Mouse (Mus musculus) embryonic facial prominence, embryonic 13.5 days (tissue): Measurements from ENCODE around the gene Psme2b. TPM values are rescaled to one million over a fixed set of nuclear protein-coding genes. Genes with fewer than 3 reads are reported as not detected.
"Not testable (repeated sequence)": the region's sequence is repeated elsewhere in the genome, so short reads cannot be mapped to it uniquely, and the experiment has no call there.

Experiments used
- ATAC-seq: fragments of 200-750 bp; cut with Nextera tagmentation; 2 replicates; pipeline ENCODE4 v1.8.0; 2017; ENCODE audit warnings: low read depth; ENCODE audit not compliant: insufficient number of reproducible peaks, insufficient read depth, low FRiP score, low TSS enrichment
- H3K27ac ChIP-seq: fragments of 300-500 bp; sonication (generic); 2 replicates; pipeline ENCODE4 v1.5.1; 2015; ENCODE audit warnings: moderate library complexity, mild to moderate bottlenecking, inconsistent platforms
- H3K27me3 ChIP-seq: fragments of 300-500 bp; sonication (generic); 2 replicates; pipeline ENCODE4 v1.6.1; 2015; ENCODE audit warnings: mild to moderate bottlenecking, inconsistent platforms
- H3K36me3 ChIP-seq: fragments of 300-500 bp; sonication (generic); 2 replicates; pipeline ENCODE4 v1.6.1; 2015; ENCODE audit warnings: mild to moderate bottlenecking, inconsistent platforms
- H3K4me1 ChIP-seq: fragments of 300-500 bp; sonication (generic); 2 replicates; pipeline ENCODE4 v1.6.1; 2015; ENCODE audit warnings: inconsistent platforms
- H3K4me2 ChIP-seq: fragments of 300-500 bp; sonication (generic); 2 replicates; pipeline ENCODE4 v1.6.1; 2015; ENCODE audit warnings: moderate library complexity, mild to moderate bottlenecking, inconsistent platforms
- H3K4me3 ChIP-seq: fragments of 300-500 bp; sonication (generic); 2 replicates; pipeline ENCODE4 v1.5.1; 2015; ENCODE audit warnings: mild to moderate bottlenecking, inconsistent platforms
- H3K9ac ChIP-seq: fragments of 300-500 bp; sonication (generic); 2 replicates; pipeline ENCODE4 v1.6.1; 2015; ENCODE audit warnings: mild to moderate bottlenecking, inconsistent platforms
- H3K9me3 ChIP-seq: fragments of 300-500 bp; sonication (generic); 2 replicates; pipeline ENCODE4 v1.6.1; 2016; ENCODE audit warnings: inconsistent platforms
- WGBS: fragments of 180-500 bp; shearing (Covaris S2); methylation state at CpG from one replicate; pipeline ENCODE4 v1.1.7; 2015; ENCODE audit warnings: mixed read lengths; 5-methylcytosine and 5-hydroxymethylcytosine counted together
- polyA plus RNA-seq: library from polyadenylated mRNA; unstranded; fragments of >200 nt; fragmentation: Nextera tagmentation; extraction: Ambion mirVana; gene quantifications from 2 replicates; pipeline ENCODE4 v1.2.1, GENCODE M21; 2015

Gene Psme2b
- polyA plus RNA-seq = 2.1 and 9.1 TPM in 2 replicates

DNA sequence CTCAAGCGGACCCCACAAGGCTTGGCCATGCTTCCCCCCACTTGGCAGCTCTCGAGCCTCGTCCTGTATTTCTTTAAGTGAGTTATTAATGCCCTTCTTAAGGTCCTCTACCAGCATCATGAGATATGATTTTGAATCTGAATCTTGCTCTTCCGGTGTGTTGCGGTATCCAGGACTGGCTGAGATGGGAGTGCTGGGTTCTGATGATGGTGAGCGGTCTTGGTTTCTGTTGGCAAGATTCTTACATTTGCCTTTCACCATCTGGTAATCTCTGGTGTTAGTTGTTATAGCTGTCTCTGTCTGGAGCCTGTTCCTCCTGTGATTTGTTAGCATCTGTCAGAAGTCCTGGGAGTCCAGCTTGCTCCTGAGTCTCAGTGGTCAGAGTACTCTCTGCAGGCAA lies at the start of gene Psme2b:
TSS of gene Psme2b (minus strand) at position 101 of the 400 bp plus-strand sequence.
- H3K36me3 ChIP-seq, H3K4me3 ChIP-seq, H3K9me3 ChIP-seq, H3K4me1 ChIP-seq, H3K27me3 ChIP-seq, H3K9ac ChIP-seq, ATAC-seq, H3K4me2 ChIP-seq, H3K27ac ChIP-seq: not testable (repeated sequence)
- 86% methylated on average over 6 of the region's 6 CpGs for WGBS

DNA sequence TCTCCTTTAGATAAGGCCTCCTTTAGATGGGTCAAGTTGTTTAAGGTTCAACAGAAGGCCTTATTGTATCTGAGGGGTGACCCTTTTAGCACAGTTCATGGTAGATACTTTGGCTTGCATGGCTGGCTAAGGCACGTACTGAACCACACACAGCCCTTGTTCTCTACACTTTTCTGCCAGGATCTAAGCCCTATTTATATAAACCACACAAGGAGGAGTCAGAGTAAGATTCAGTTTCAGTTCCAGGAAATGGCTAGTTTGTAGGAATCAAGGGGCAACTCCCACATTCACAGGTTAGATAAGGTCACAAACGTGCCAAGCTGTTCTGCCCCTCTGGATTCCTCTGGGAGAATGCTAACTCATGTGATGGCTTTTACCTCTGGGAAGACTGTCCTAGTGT lies 48.0 kb upstream of the Psme2b start, which contains the start of gene Tgtp1:
TSS of gene Tgtp1 (minus strand) at position 155 of the 400 bp plus-strand sequence.
- not testable (repeated sequence) for H3K4me1 ChIP-seq, H3K9me3 ChIP-seq, H3K9ac ChIP-seq, H3K4me2 ChIP-seq, H3K36me3 ChIP-seq, H3K4me3 ChIP-seq, H3K27me3 ChIP-seq, ATAC-seq
- H3K27ac ChIP-seq = 0 out of 2 replicates have a peak within 1 kb of the TSS, but pooled peaks have one; percentile 16
- 22% methylated on average over 2 of the region's 2 CpGs for WGBS

DNA sequence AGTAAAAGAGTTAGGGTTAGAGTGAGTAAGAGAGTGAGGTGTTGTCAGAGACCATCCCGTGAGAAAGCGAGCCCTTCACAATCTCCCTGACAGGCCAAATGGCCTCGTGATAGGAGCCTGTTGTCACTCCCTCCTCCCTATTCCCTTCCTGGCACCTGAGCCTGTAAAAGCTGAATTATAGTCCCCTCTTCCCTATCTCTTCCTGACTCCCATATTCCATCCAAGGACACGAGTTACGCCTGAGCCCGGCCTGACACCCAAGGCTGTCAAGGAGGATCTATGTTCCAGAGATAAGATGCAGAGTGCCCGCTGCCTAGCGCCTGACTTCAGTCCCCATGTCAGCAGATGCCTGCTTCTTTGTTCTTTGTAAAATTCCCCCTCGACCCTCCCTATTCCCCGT lies 47.3 kb upstream of the Psme2b start:
- not testable (repeated sequence) for H3K27me3 ChIP-seq, H3K9ac ChIP-seq, ATAC-seq, H3K27ac ChIP-seq, H3K9me3 ChIP-seq, H3K36me3 ChIP-seq, H3K4me1 ChIP-seq, H3K4me2 ChIP-seq, H3K4me3 ChIP-seq
- 67% methylated on average over 10 of the region's 10 CpGs for WGBS

DNA sequence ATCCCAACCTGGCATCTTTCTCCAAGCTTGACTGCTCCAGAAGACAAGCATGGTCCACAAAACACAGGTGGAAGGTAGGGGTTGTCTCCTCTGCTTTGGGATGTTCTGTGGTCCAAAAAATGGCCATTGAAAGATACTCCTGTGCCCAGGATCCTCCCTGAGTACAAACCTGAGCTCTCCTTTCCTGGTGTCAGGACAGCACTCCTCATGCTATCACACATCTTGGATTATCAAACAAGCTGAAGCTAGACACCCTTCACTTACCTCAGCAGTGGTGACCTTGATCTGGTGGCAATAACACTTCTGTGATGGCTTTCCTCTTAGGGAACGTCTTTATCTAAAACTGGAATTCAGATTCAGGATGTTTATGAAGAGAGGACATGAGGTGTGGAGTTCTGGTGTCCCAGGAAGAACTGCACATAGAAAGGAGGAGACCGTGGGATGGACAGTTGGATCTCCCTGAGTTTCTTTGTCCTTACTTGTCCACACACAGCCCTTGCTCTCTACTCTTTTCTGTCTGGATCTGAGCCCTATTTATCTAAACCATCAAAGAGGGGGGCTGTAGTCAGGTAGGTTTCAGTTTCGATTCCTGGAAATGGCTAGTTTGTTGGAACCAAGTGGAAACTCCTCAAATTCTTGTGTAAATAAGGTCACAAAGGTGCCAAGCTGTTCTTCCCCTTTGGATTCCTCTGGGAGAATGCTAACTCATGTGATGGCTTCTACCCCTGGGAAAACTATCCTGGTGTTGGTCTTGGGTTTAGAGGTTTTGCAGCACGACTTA lies 45.9 kb upstream of the Psme2b start, which contains the start of gene Gm12185:
TSS of gene Gm12185 (minus strand) at position 487 of the 781 bp plus-strand sequence.
- not testable (repeated sequence) for H3K9me3 ChIP-seq, H3K4me1 ChIP-seq, H3K36me3 ChIP-seq, ATAC-seq, H3K4me3 ChIP-seq, H3K4me2 ChIP-seq, H3K27ac ChIP-seq, H3K27me3 ChIP-seq, H3K9ac ChIP-seq
- 62% methylated on average over 4 of the region's 4 CpGs for WGBS

DNA sequence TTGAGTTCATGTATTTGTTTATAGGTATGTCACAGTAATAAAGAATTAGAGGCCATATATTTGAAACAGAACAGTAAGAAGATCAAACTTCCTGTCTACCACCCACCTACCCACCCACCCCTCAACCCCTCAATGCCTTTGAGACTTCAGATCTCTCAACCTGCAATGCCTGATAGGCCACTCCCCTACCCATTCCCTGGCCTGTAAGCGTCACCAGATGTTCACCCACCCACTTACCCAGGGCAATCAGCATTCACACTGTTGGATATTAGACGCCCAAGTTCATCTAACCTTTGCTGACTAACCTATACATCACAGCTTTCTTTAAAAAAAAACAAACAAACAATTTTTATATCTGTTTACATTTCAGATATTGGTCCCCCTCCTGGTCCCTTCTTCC lies 44.0 kb upstream of the Psme2b start:
- H3K4me2 ChIP-seq, H3K36me3 ChIP-seq, H3K4me3 ChIP-seq, H3K9ac ChIP-seq, ATAC-seq, H3K9me3 ChIP-seq, H3K27ac ChIP-seq, H3K4me1 ChIP-seq, H3K27me3 ChIP-seq: not testable (repeated sequence)
- WGBS = 74% methylated on average over 2 of the region's 2 CpGs

DNA sequence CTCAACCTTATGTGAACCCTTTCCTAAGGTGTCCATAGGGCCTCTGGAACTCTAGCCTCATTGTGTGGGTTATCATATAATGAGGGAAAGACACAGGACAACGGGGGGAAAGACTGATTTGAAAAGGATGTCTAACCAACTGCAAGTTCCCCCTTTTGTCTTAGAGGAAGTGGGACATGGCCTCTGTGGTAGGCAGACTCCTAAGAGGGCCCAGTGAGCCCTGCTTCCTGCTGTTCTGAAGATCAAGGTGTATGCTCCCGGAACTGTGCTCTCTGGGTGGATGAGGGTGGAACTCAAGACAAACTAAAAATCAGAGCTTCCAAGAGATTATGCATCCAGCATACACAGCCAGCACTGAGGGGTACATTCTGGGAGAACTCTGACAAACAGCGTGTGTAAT lies 42.2 kb upstream of the Psme2b start:
- H3K4me3 ChIP-seq, H3K27me3 ChIP-seq, ATAC-seq, H3K27ac ChIP-seq, H3K9me3 ChIP-seq, H3K4me1 ChIP-seq, H3K36me3 ChIP-seq, H3K4me2 ChIP-seq, H3K9ac ChIP-seq: not testable (repeated sequence)
- WGBS = 84% methylated on average over 2 of the region's 3 CpGs

DNA sequence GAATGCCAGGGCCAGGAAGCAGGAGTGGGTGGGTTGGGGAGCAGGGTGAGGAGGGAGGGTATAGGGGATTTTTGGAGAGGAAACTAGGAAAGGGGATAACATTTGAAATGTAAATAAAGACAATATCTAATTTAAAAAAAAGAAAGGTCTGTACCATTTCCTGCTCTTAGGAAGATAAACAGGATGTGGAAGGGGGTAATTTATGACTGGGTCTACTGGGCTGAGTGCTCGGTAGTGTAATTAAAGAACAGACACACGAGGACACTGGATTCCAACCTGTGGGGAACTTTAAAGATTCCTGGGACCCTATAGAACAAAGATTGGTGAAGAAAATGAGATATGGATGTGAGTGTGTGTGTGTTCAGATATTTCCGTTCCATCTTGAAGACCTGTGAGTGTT lies 36.9 kb upstream of the Psme2b start:
- not testable (repeated sequence) for ATAC-seq, H3K27me3 ChIP-seq, H3K9me3 ChIP-seq, H3K4me2 ChIP-seq, H3K27ac ChIP-seq, H3K36me3 ChIP-seq, H3K4me1 ChIP-seq, H3K9ac ChIP-seq, H3K4me3 ChIP-seq
- no CpG with 5 or more reads among the region's 3 CpGs for WGBS

DNA sequence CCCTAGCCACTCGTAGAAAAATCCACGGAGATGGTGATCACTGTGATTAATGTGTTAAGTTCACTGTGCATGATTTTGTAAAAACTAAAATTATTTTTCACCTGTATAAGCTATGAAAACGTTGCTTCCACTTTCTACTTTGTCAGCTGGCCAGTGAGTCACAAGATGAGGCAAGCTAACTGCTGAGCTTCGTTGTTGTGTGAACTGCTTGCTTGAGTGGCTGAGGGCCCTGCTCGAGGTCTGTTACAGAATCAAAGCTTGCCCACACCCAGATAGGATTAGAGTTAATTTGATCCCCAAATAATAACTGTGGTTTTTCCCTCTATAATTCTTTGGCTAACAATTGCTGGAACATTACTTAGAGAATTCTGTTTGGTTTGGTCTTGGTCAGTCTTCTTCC lies 34.1 kb upstream of the Psme2b start:
- not testable (repeated sequence) for H3K4me3 ChIP-seq, H3K27ac ChIP-seq, H3K4me2 ChIP-seq, ATAC-seq, H3K27me3 ChIP-seq, H3K9ac ChIP-seq, H3K36me3 ChIP-seq, H3K4me1 ChIP-seq, H3K9me3 ChIP-seq
- no CpG with 5 or more reads among the region's 5 CpGs for WGBS

DNA sequence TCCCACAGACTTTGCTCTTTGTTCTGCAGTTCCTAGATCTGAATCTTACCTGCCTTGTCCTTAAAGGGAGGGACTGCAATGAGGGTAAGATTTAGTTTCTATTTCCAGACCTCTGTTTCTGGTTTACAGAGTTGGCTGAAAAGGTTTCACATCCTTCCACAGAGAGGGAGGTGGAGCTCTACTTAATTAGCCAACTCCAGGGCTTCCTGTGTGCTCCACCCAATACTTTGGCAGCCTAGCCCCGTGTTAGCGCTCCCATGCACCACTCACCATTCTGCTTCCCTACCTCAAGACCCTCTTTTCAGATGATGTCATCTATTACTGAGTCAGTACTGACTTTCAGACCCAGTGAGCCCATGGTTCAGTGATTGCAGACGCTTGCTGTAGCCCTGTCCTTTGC lies 33.3 kb upstream of the Psme2b start, which contains the start of gene 9930111J21Rik1:
TSS of gene 9930111J21Rik1 (minus strand) at position 148 of the 400 bp plus-strand sequence.
- H3K27me3 ChIP-seq, ATAC-seq, H3K9me3 ChIP-seq, H3K9ac ChIP-seq, H3K4me2 ChIP-seq, H3K4me3 ChIP-seq, H3K27ac ChIP-seq, H3K4me1 ChIP-seq, H3K36me3 ChIP-seq: not testable (repeated sequence)
- WGBS = no CpG with 5 or more reads among the region's 3 CpGs

DNA sequence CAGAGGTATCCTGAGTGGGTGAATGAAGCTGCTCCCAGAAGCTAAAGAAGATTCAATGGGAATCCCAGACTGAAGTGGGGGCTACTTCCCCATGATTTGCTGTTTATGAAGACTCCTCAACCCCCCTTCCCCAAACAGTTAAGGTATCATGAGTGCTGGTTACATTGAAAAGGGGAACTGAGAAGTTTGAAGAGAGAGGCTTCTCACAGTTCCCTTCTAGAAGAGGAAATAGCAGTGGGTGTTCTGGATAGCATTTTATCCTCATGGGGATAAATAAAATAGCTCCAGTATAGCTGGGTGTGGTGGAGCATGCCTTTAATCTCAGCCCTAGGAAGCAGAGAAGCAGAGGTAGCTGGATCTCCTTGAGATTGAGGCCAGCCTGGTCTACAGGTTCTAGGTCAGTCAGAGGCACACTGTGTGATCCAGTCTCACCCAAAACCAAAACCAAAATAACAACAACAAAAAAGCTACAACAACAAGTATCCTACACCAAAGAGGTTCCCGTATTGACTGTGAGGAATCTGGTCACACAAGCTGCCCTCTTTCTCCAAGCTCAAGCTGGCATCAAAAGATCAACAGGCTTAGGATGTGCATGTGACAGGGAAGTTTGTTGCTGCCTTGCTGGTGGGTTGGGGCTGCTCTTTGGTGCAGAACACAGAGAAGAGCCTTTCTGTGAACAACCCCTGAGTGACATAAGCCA lies 32.4 kb upstream of the Psme2b start, which contains the start of gene Olfr56:
TSS of gene Olfr56 (plus strand) at position 650 of the 700 bp plus-strand sequence.
- ATAC-seq = not testable (repeated sequence)

DNA sequence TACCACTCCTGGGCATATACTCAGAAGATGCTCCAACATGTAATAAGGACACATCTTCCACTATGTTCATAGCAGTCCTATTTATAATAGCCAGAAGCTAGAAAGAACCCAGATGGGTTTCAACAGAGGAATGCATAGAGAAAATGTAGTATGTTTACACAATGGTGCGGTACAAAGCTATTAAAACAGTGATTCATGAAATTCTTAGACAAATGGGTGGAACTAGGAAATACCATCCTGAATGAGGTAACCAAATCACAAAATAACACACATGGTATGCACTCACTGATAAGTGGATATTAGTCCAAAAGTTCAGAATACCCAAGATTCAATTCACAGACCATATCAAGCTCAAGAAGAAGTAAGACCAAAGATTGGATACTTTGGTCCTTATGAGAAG lies 28.7 kb upstream of the Psme2b start:
- not testable (repeated sequence) for H3K36me3 ChIP-seq, H3K9me3 ChIP-seq, H3K27ac ChIP-seq, H3K4me3 ChIP-seq, H3K9ac ChIP-seq, ATAC-seq, H3K4me1 ChIP-seq, H3K4me2 ChIP-seq, H3K27me3 ChIP-seq
- no CpG with 5 or more reads among the region's 1 CpGs for WGBS

More for the DNA sequence above, 32.4 kb upstream of the Psme2b start, which contains the start of gene Olfr56:
- not testable (repeated sequence) for H3K27ac ChIP-seq, H3K4me3 ChIP-seq, H3K9ac ChIP-seq, H3K4me2 ChIP-seq, H3K9me3 ChIP-seq, H3K4me1 ChIP-seq, H3K27me3 ChIP-seq, H3K36me3 ChIP-seq
- WGBS = no CpG with 5 or more reads among the region's 1 CpGs

DNA sequence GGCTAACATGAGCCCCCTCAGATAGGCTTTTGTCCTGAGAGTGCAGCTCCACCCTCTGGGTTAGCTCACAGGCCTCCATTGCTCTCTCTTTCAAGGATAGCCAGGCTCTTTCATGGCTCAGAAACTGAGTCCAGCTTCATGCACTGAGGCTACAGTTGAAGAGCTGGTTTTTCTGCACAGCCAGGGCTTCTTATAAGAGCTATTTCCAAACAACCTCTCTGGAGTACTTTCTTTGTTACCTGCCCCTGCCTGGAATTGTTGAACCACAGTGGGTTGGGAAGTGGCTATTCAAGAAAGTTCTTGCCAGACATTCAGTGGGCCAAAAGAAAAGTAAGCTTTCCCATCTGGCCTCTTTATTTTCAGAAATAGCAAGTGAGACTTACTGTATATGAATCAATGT lies 6.7 kb downstream of the Psme2b start:
- not testable (repeated sequence) for ATAC-seq, H3K9ac ChIP-seq, H3K27ac ChIP-seq, H3K36me3 ChIP-seq, H3K4me3 ChIP-seq, H3K27me3 ChIP-seq, H3K4me2 ChIP-seq, H3K9me3 ChIP-seq, H3K4me1 ChIP-seq
